Mouse (Mus musculus): ENCODE data around the gene Becn1. TPM values are rescaled to one million over a fixed set of nuclear protein-coding genes. Genes with fewer than 3 reads are reported as not detected.

Becn1 gene
- polyA plus RNA-seq, 1 experiment from 2014 or later = 164 TPM

GRCm38 (mm10) chr11:101312150-101312549, 10.1 kb upstream of the Becn1 start:
- Histone ChIP-seq H3K27ac (no peak overlapping the region), H3K9ac (no peak overlapping the region), H3K36me3 (ENCODE audit: poor library complexity, severe bottlenecking) (no peaks in the 10 kb centered on the region), H3K4me2 (no peak overlapping the region), H3K4me1 (peaks cover 6% of the 10 kb centered on the region), H3K27me3 (no peaks in the 10 kb centered on the region), H3K9me3 (replicated peaks) (no peaks in the 10 kb centered on the region), H3K4me3 (no peak overlapping the region)
- no peak for ATAC-seq
- 79% methylated on average over 3 of the region's 3 CpGs for WGBS

GRCm38 (mm10) chr11:101311083-101311482, 9.0 kb upstream of the Becn1 start:
- Histone ChIP-seq H3K27ac (no peak overlapping the region), H3K27me3 (peaks cover 6% of the 10 kb centered on the region; the same call in 1 of the 2 replicates), H3K4me2 (no peak overlapping the region), H3K4me3 (no peak overlapping the region), H3K4me1 (no peaks in the 10 kb centered on the region), H3K9me3 (replicated peaks) (no peaks in the 10 kb centered on the region), H3K36me3 (ENCODE audit: poor library complexity, severe bottlenecking) (no peaks in the 10 kb centered on the region), H3K9ac (no peak overlapping the region)
- 94% methylated on average over 3 of the region's 3 CpGs for WGBS
- no peak for ATAC-seq

- WGBS = 48% methylated on average over 5 of the region's 5 CpGs
- H3K4me2 ChIP-seq = no peak overlapping the region
- no peaks in the 10 kb centered on the region for H3K36me3 ChIP-seq (ENCODE audit: poor library complexity, severe bottlenecking)
- ATAC-seq = no peak
- no peak overlapping the region for H3K4me3 ChIP-seq
- no peaks in the 10 kb centered on the region for H3K4me1 ChIP-seq
- H3K9ac ChIP-seq = no peak overlapping the region
- no peak overlapping the region for H3K27ac ChIP-seq
- H3K9me3 ChIP-seq (replicated peaks) = no peaks in the 10 kb centered on the region
- H3K27me3 ChIP-seq = peaks cover 10% of the 10 kb centered on the region; the same call in 1 of the 2 replicates
Observed at GRCm38 (mm10) chr11:101307744-101308143, 5.7 kb upstream of the Becn1 start.

- ATAC-seq = no peak
- Histone ChIP-seq H3K4me1 (peaks cover 24% of the 10 kb centered on the region), H3K36me3 (ENCODE audit: poor library complexity, severe bottlenecking) (peaks cover 20% of the 10 kb centered on the region), H3K4me2 (peak overlapping the region; percentile 99), H3K4me3 (peak overlapping the region; percentile 75), H3K27me3 (peaks cover 8% of the 10 kb centered on the region; the same call in 1 of the 2 replicates), H3K27ac (peak overlapping the region; percentile 6; the same call in 1 of the 2 replicates), H3K9ac (peak overlapping the region; percentile 89), H3K9me3 (replicated peaks) (no peaks in the 10 kb centered on the region)
- 16% methylated on average over 26 of the region's 26 CpGs for WGBS
Observed at GRCm38 (mm10) chr11:101301299-101302003, 635 bp downstream of the Becn1 start.

GRCm38 (mm10) chr11:101300881-101301280, 1.2 kb downstream of the Becn1 start:
- ATAC-seq = no peak
- H3K36me3 ChIP-seq (ENCODE audit: poor library complexity, severe bottlenecking) = peaks cover 25% of the 10 kb centered on the region
- H3K9me3 ChIP-seq (replicated peaks) = no peaks in the 10 kb centered on the region
- peaks cover 24% of the 10 kb centered on the region for H3K4me1 ChIP-seq
- peak overlapping the region; percentile 89 for H3K9ac ChIP-seq
- H3K4me2 ChIP-seq = peak overlapping the region; percentile 99
- no peak overlapping the region for H3K27ac ChIP-seq
- 70% methylated on average over 7 of the region's 7 CpGs for WGBS
- 0 out of 2 replicates have a peak, but pooled peaks cover 3% of the 10 kb centered on the region for H3K27me3 ChIP-seq
- H3K4me3 ChIP-seq = peak overlapping the region; percentile 75

GRCm38 (mm10) chr11:101295191-101295590, 6.9 kb downstream of the Becn1 start:
- Histone ChIP-seq H3K9ac (no peak overlapping the region), H3K36me3 (ENCODE audit: poor library complexity, severe bottlenecking) (peaks cover 82% of the 10 kb centered on the region), H3K4me2 (no peak overlapping the region), H3K27ac (no peak overlapping the region), H3K4me3 (no peak overlapping the region), H3K4me1 (peaks cover 6% of the 10 kb centered on the region; the same call in 1 of the 2 replicates), H3K9me3 (replicated peaks) (no peaks in the 10 kb centered on the region), H3K27me3 (no peaks in the 10 kb centered on the region)
- 95% methylated on average over 8 of the region's 8 CpGs for WGBS
- ATAC-seq = no peak

- no peak for ATAC-seq
Observed at GRCm38 (mm10) chr11:101291231-101291630, 10.9 kb downstream of the Becn1 start.

GRCm38 (mm10) chr11:101287306-101287705, 14.8 kb downstream of the Becn1 start:
- H3K4me3 ChIP-seq = no peak overlapping the region
- H3K9me3 ChIP-seq (replicated peaks) = no peaks in the 10 kb centered on the region
- H3K27me3 ChIP-seq = no peaks in the 10 kb centered on the region
- no peak overlapping the region for H3K4me2 ChIP-seq
- 0 out of 2 replicates have a peak, but pooled peaks cover 3% of the 10 kb centered on the region for H3K4me1 ChIP-seq
- H3K9ac ChIP-seq = no peak overlapping the region
- WGBS = 89% methylated on average over 9 of the region's 9 CpGs
- H3K27ac ChIP-seq = no peak overlapping the region
- peaks cover 55% of the 10 kb centered on the region for H3K36me3 ChIP-seq (ENCODE audit: poor library complexity, severe bottlenecking)
- no peak for ATAC-seq

More at GRCm38 (mm10) chr11:101291231-101291630, 10.9 kb downstream of the Becn1 start:
- H3K27me3 ChIP-seq = no peaks in the 10 kb centered on the region
- H3K9me3 ChIP-seq (replicated peaks) = no peaks in the 10 kb centered on the region
- no peak overlapping the region for H3K4me2 ChIP-seq
- H3K9ac ChIP-seq = no peak overlapping the region
- H3K4me1 ChIP-seq = no peaks in the 10 kb centered on the region
- no peak overlapping the region for H3K27ac ChIP-seq
- peaks cover 90% of the 10 kb centered on the region for H3K36me3 ChIP-seq (ENCODE audit: poor library complexity, severe bottlenecking)
- H3K4me3 ChIP-seq = no peak overlapping the region
- 99% methylated on average over 8 of the region's 8 CpGs for WGBS

GRCm38 (mm10) chr11:101283805-101284204, 18.3 kb downstream of the Becn1 start:
- Histone ChIP-seq H3K9ac (no peak overlapping the region), H3K9me3 (replicated peaks) (no peaks in the 10 kb centered on the region), H3K4me3 (no peak overlapping the region), H3K4me1 (peaks cover 9% of the 10 kb centered on the region; the same call in 1 of the 2 replicates), H3K27me3 (peaks cover 13% of the 10 kb centered on the region), H3K27ac (no peak overlapping the region), H3K4me2 (no peak overlapping the region), H3K36me3 (ENCODE audit: poor library complexity, severe bottlenecking) (peaks cover 20% of the 10 kb centered on the region)
- no peak for ATAC-seq
- 74% methylated on average over 4 of the region's 4 CpGs for WGBS

GRCm38 (mm10) chr11:101282896-101283295, 19.2 kb downstream of the Becn1 start:
- Histone ChIP-seq H3K4me1 (peaks cover 13% of the 10 kb centered on the region), H3K4me3 (no peak overlapping the region), H3K4me2 (no peak overlapping the region), H3K27ac (no peak overlapping the region), H3K36me3 (ENCODE audit: poor library complexity, severe bottlenecking) (peaks cover 14% of the 10 kb centered on the region), H3K27me3 (peaks cover 13% of the 10 kb centered on the region), H3K9me3 (replicated peaks) (no peaks in the 10 kb centered on the region), H3K9ac (peak overlapping the region; percentile 9)
- no peak for ATAC-seq
- WGBS = 5% methylated on average over 5 of the region's 5 CpGs

GRCm38 (mm10) chr11:101280837-101281236, 21.2 kb downstream of the Becn1 start:
- H3K36me3 ChIP-seq (ENCODE audit: poor library complexity, severe bottlenecking) = no peaks in the 10 kb centered on the region
- no peaks in the 10 kb centered on the region for H3K9me3 ChIP-seq (replicated peaks)
- no peak overlapping the region for H3K4me2 ChIP-seq
- H3K27me3 ChIP-seq = peaks cover 13% of the 10 kb centered on the region
- no peak for ATAC-seq
- H3K4me1 ChIP-seq = peaks cover 34% of the 10 kb centered on the region
- H3K27ac ChIP-seq = no peak overlapping the region
- H3K9ac ChIP-seq = no peak overlapping the region
- WGBS = 53% methylated on average over 7 of the region's 7 CpGs
- no peak overlapping the region for H3K4me3 ChIP-seq

GRCm38 (mm10) chr11:101279193-101279569, 22.9 kb downstream of the Becn1 start:
- Histone ChIP-seq H3K4me3 (peak overlapping the region; percentile 75), H3K4me2 (peak overlapping the region; percentile 92)
- peak; percentile 55 for ATAC-seq

More at GRCm38 (mm10) chr11:101279193-101279569, 22.9 kb downstream of the Becn1 start:
- no peak overlapping the region for H3K27ac ChIP-seq
- 62% methylated on average over 14 of the region's 14 CpGs for WGBS
- no peak overlapping the region for H3K9ac ChIP-seq
- H3K4me1 ChIP-seq = peaks cover 34% of the 10 kb centered on the region
- no peaks in the 10 kb centered on the region for H3K9me3 ChIP-seq (replicated peaks)
- H3K27me3 ChIP-seq = peaks cover 13% of the 10 kb centered on the region
- H3K36me3 ChIP-seq (ENCODE audit: poor library complexity, severe bottlenecking) = no peaks in the 10 kb centered on the region
